Mouse (Mus musculus) ES-E14 (cell line): ENCODE results near the gene Tmem135.

Experiments used
- CHD2 ChIP-seq: IDR thresholded peaks from 2 replicates; pipeline ENCODE4 v1.6.1; 2014; ENCODE audit warnings: mild to moderate bottlenecking, low read depth, low read length, inconsistent platforms
- MAFK ChIP-seq: IDR thresholded peaks from 2 replicates; pipeline ENCODE4 v1.6.1; 2014; ENCODE audit warnings: mild to moderate bottlenecking, low read depth, low read length, inconsistent platforms; ENCODE audit not compliant: insufficient read depth
- ZC3H11A ChIP-seq: IDR thresholded peaks from 2 replicates; pipeline ENCODE4 v1.6.1; 2012; ENCODE audit warnings: low read depth, mild to moderate bottlenecking, inconsistent platforms, low read length, borderline replicate concordance
- ZNF384 ChIP-seq: IDR thresholded peaks from 2 replicates; pipeline ENCODE4 v1.6.1; 2012; ENCODE audit warnings: low read depth, low read length, inconsistent platforms

DNA sequence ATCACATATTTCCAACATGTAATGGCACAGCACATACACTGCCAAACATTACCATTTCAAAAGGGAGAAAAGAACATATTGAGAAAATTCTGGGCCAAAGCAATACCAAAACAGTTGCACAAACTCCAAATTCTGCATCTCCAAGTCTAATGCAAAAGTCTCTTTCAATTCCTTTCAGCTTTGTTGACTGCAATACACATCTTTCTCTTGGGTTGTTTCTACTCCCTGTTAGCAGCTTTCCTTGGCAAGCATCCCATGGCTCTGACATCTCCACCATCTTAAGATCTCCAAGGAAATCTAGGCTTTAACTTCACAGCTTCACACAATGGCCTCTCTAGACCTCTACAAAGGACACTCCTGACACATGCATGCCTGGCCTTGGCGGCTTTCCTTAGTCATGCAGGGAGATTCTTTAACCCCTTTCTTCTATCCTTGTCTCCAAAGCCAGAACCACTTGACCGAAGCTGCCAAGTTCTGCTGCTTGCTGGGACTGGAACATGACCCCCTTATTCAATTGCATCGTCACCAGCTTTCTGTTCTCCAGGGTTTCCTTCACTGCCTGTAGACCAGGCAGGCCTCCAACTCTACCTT, 172.7 kb downstream of the Tmem135 start:
- TF ChIP-seq CHD2: no peak
- no peak for TF ChIP-seq ZNF384
- TF ChIP-seq MAFK: no peak
- TF ChIP-seq ZC3H11A: no peak
